Mouse (Mus musculus): ENCODE measurements around the gene Gm45213. TPM values are rescaled to one million over a fixed set of nuclear protein-coding genes. Genes with fewer than 3 reads are reported as not detected.
"Not testable (repeated sequence)": the region's sequence is repeated elsewhere in the genome, so short reads cannot be mapped to it uniquely, and the experiment has no call there.

The Gm45213 gene
- total RNA-seq, 2 experiments from 2014 or later = not detected

GRCm38 (mm10) chr7:66046921-66047918 lies 3.8 kb downstream of the Gm45213 start:
- intact Hi-C loops (cut with DNase I) = no loop called here
- no peak for DNase-seq (ENCODE audit: extremely low spot score in 1 of 2, low spot score in 2 of 2)

GRCm38 (mm10) chr7:66047975-66048374 lies 4.6 kb downstream of the Gm45213 start:
- no peak for DNase-seq (ENCODE audit: extremely low spot score in 1 of 2, low spot score in 2 of 2)
- intact Hi-C loops (cut with DNase I) = no loop called here

GRCm38 (mm10) chr7:66048446-66049230 lies 5.2 kb downstream of the Gm45213 start:
- intact Hi-C loops (cut with DNase I) = no loop called here
- DNase-seq (ENCODE audit: extremely low spot score in 1 of 2, low spot score in 2 of 2) = no peak

DNA sequence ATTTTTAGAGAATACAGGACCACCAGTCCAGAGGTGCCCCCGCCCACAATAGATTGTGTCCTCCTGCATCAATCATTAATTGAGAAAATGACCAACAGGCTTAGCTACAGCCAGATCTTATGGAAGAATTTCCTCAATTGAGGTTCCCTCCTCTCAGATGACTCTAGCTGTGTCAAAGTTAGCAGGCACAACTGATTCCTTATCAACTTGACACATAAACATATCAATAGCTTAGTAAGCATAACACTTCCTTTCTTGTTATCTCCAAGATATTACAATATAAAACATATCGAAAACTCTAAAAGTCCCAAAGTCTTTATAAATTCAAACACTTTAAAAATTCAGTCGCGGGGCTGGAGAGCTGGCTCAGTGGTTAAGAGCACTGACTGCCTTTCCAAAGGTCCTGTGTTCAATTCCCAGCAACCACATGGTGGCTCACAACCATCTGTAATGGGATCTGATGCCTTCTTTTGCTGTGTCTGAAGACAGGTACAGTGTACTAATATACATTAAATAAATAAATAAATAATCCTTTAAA lies 10.6 kb downstream of the Gm45213 start:
- DNase-seq (ENCODE audit: extremely low spot score in 1 of 2, low spot score in 2 of 2) = no peak
- intact Hi-C loops (cut with DNase I) = loop anchor here (10.0 kb wide), 1 partner anchor 319 kb away; no protein-coding TSS in a partner anchor

- intact Hi-C loops (cut with DNase I) = loop anchor here (10.0 kb wide), 1 partner anchor 321 kb away; no protein-coding TSS in a partner anchor
Measured at GRCm38 (mm10) chr7:66055356-66055755, 12.0 kb downstream of the Gm45213 start.

GRCm38 (mm10) chr7:66058703-66059102 lies 15.3 kb downstream of the Gm45213 start, which contains the start of gene Snrpa1:
Gene Snrpa1 (plus strand): TSS chr7:66059003.
- no peak for DNase-seq (ENCODE audit: extremely low spot score in 1 of 2, low spot score in 2 of 2)
- intact Hi-C loops (cut with DNase I) = loop anchor here (10.0 kb wide), 1 partner anchor 324 kb away; no protein-coding TSS in a partner anchor

More at GRCm38 (mm10) chr7:66055356-66055755, 12.0 kb downstream of the Gm45213 start:
- DNase-seq (ENCODE audit: extremely low spot score in 1 of 2, low spot score in 2 of 2) = not testable (repeated sequence)

GRCm38 (mm10) chr7:66060066-66060956 lies 16.9 kb downstream of the Gm45213 start:
- intact Hi-C loops (cut with DNase I) = loop anchor here (5.0 to 10.0 kb wide), 2 partner anchors 368 to 756 kb away; partner anchors contain the start of gene Tm2d3
- DNase-seq (ENCODE audit: extremely low spot score in 1 of 2, low spot score in 2 of 2) = peak; percentile 80 to 91

DNA sequence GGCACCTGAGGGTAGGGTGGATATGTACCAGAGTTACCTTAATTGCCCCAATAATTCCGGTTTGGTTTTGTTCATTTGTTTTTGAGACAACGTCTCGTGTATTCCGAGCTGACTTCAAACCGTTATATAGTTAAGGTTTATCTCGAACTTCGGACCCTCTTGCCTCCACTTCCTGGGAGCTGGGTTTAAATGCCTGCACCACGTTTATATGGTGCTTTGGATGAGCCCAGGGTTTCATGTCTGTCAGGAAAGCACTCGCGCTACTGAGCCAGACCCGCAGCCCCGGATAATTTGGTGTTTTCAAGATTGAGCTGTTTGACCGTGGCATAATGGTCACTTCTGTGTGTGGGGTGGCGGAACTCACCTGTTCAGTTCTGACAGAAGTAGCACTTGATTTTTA lies 17.7 kb downstream of the Gm45213 start:
- no peak for DNase-seq (ENCODE audit: extremely low spot score in 1 of 2, low spot score in 2 of 2)
- intact Hi-C loops (cut with DNase I) = loop anchor here (5.0 to 10.0 kb wide), 2 partner anchors 369 to 756 kb away; partner anchors contain the start of gene Tm2d3

- no peak for DNase-seq (ENCODE audit: extremely low spot score in 1 of 2, low spot score in 2 of 2)
- intact Hi-C loops (cut with DNase I) = no loop called here
Measured at GRCm38 (mm10) chr7:66076411-66076810, 33.0 kb downstream of the Gm45213 start.

DNA sequence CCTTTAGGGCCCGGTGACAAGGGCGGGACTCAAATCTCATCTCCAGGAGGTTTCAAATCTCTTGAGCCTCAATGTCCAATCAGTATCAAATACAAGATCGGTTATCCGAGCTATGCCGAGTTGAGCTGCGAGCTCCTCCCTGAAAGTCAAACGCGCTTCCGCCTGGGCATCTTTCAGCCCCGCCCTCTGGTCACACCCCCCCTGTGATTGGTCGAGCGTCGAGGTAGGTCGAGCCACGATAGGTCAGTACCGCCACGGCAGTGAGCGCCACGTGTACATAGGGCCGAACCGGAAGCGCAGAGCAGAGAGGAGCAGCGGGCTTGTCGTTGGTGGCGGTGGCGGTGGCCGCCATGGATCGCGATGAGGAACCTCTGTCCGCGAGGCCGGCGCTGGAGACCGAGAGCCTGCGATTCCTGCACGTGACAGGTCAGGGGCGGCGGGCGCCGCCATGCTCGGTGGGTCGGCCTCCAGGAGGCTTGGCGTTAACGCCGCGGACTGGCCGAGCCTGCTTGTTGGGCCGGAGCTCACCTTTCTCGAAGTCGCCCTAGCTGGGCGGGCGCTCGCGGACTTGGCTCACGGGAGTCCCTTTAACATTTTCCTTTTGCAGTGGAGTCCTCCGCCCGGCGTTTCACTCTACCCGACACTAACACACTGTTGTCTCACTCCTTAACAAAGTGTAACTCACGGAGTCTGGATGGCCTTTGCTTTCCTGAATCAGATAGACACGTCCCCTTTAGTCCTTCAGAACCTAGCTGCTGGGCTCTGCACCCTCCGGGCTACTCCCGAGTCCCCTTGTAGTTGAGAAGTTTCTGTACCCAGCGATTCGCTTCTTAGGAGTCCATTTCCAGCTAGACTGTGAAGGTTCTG lies 36.2 kb downstream of the Gm45213 start, which contains the start of gene Selenos:
Selenos (plus strand) TSS at position 286 of the 867 bp plus-strand sequence.
- peak; percentile 96 to 97 for DNase-seq (ENCODE audit: extremely low spot score in 1 of 2, low spot score in 2 of 2)
- intact Hi-C loops (cut with DNase I) = no loop called here

GRCm38 (mm10) chr7:66080231-66080613 lies 36.8 kb downstream of the Gm45213 start:
- intact Hi-C loops (cut with DNase I) = no loop called here
- no peak for DNase-seq (ENCODE audit: extremely low spot score in 1 of 2, low spot score in 2 of 2)

GRCm38 (mm10) chr7:66083757-66084156 lies 40.4 kb downstream of the Gm45213 start:
- no peak for DNase-seq (ENCODE audit: extremely low spot score in 1 of 2, low spot score in 2 of 2)

DNA sequence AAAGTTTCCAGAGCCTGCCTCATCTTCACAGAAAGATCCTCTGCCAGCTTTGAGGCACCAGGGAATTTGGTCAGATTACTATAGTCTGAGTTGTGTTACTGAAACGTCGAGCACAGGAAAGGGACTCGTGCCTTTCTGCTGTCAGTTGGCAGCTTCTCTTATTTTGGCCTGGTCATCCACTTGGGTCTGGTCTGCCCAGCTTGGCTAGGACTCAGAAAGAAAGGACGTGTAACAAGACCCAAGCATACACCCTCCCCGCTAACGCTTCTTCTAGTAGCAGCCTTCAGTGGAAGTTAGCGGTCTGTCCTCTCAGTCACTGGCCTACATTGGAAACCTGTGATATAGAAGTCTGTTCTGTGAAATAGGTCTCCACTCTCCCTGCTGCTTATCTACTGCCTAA lies 41.1 kb downstream of the Gm45213 start:
- DNase-seq (ENCODE audit: extremely low spot score in 1 of 2, low spot score in 2 of 2) = no peak
- intact Hi-C loops (cut with DNase I) = no loop called here

More at GRCm38 (mm10) chr7:66083757-66084156, 40.4 kb downstream of the Gm45213 start:
- intact Hi-C loops (cut with DNase I) = no loop called here

DNA sequence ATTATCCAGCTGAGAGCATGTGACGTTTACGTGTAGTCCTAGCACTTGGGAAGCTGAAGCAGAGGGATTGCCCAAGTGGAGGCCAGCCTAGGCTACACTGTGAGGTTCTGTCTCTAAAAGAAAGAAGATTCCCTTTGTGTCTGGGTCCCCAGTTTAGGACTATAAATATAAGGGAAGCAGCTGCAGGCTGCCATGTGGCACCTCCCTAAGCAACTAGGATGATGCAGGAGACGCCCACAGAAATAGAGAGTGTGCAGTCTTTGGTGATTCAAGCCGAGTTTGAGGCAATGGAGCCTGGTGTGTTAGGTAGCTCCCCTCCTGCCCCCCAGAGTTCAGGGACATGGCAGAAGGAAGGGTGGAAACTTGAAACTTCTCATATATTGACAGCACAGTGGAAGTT lies 44.2 kb downstream of the Gm45213 start:
- intact Hi-C loops (cut with DNase I) = no loop called here
- no peak for DNase-seq (ENCODE audit: extremely low spot score in 1 of 2, low spot score in 2 of 2)

GRCm38 (mm10) chr7:66088077-66088476 lies 44.7 kb downstream of the Gm45213 start:
- intact Hi-C loops (cut with DNase I) = no loop called here

GRCm38 (mm10) chr7:66090676-66091190 lies 47.3 kb downstream of the Gm45213 start:
- intact Hi-C loops (cut with DNase I) = no loop called here
- DNase-seq (ENCODE audit: extremely low spot score in 1 of 2, low spot score in 2 of 2) = no peak

More at GRCm38 (mm10) chr7:66088077-66088476, 44.7 kb downstream of the Gm45213 start:
- DNase-seq (ENCODE audit: extremely low spot score in 1 of 2, low spot score in 2 of 2) = no peak

- intact Hi-C loops (cut with DNase I) = no loop called here
- DNase-seq (ENCODE audit: extremely low spot score in 1 of 2, low spot score in 2 of 2) = no peak
Measured at GRCm38 (mm10) chr7:66091553-66091952, 48.2 kb downstream of the Gm45213 start.
